Mouse (Mus musculus): ENCODE results near the gene Rap1gap2.
A peak's percentile ranks its signal among the peaks of the same experiment; 100 is the strongest.
"Not testable (repeated sequence)": the region's sequence is repeated elsewhere in the genome, so short reads cannot be mapped to it uniquely, and the experiment has no call there.

Rap1gap2 gene

DNA sequence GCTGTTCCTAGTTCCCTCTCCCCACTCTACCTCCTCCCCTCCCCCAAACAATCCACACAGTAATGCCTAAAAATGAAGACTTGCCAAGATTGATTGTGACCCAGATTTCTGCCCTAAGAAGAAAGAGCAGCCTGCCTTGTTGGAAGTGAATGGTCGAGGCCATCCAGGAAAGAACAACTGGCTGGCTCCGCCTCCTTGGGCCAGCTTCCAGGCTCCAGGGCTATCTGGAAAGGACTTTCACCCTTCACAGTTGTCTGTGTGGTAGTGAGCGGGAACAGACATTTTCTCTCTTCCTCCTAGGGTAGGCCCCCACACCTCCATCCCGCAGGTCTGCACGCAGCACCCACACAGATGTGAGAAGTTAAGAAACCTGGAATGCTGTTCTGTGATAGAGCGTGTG lies 13.0 kb upstream of the Rap1gap2 start:
- DNase-seq (ENCODE audit: inconsistent age in 2 of 2, low spot score in 1 of 2) = peak; percentile 60 to 83

DNA sequence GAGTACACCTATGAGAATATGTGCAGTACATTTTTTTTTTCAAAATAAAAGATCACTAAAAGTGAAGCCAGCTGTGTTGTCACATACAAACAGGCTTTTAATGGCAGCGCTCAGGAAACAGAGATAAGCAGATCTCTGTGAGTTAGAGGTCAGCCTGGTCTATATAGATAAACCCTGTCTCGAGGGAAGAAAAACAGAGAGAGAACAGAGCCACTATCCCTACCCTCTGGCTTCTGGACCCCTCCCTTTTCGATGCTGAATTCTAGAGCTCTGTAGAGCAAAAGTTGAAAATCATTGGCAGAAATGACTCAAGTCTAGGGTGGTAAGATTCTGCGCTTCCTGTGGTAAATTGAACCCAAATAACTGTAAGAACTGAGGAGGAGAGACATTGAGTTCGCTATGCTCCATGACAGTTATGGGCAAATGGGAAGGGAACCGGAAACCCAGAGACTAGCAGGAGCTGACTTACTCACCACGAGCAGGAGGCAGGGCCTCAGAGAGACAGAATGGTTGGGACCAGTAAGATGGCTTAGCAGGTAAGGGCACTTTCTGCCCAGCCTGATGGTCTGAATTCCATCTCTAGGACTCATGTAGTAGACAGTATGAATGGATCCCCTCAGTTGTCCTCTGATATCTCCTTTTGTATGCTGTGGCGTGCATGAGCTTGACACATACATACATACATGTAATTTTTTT lies 11.4 kb upstream of the Rap1gap2 start:
- no peak for DNase-seq (ENCODE audit: inconsistent age in 2 of 2, low spot score in 1 of 2)

DNA sequence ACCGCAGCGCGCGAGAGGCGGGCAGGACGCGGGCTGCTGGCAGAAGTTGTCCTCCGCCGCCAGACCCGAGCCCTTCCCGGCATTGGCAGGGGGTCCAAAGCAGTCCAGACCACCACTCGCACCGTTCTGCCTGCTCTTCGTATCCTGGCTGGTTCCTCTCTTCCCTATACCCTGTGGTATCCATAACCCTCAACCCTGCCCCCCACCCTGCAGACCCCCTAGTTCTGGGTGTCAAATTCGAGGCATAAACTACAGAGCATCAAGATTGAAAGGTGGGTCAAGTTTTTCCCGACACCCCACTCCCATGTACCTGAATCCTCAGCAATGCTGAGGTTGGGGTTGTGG lies 9.2 kb upstream of the Rap1gap2 start:
- DNase-seq (ENCODE audit: inconsistent age in 2 of 2, low spot score in 1 of 2) = no peak

DNA sequence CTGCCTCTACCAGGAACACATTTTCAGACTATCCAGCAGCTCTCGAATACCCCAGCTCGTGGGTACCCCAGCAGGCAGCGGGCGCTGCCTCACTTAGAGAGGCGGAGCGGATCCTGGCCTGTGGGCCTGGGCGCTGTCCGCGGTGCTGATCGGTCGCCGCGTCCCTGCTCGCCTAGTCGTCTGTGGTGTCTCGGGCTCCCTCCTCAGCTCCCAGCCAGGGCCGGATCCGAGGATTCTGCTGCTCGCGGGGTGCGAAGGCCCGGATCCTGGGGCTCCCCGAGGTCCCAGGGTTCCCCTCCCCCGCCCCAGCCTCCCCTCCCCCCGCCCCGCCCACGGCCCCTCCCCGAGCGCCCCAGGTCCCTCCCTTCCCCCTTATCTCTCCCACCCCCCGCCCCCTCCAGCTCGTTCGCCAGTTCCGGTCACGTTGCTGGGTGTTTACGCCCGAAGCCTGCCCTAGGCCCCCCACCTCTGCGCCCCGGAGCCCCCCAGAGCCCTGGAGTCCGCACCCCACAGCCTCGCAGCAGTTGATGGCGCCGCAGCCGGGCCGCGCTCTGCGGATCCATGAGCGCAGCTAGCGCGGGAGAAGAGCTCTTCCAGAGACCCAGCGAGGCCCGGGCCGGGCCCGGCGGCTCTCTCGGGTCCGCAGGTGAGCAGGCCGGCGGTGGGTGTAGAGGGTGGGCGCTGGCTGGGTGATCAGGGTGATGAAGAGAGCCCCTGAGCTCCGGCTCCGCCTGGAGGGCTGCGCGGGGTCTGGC lies 8.7 kb upstream of the Rap1gap2 start, which contains the start of gene Ccdc92b:
Gene Ccdc92b, plus strand, starts transcription at position 405 of the 755 bp plus-strand sequence.
- peak; percentile 83 to 94 for DNase-seq (ENCODE audit: inconsistent age in 2 of 2, low spot score in 1 of 2)

DNA sequence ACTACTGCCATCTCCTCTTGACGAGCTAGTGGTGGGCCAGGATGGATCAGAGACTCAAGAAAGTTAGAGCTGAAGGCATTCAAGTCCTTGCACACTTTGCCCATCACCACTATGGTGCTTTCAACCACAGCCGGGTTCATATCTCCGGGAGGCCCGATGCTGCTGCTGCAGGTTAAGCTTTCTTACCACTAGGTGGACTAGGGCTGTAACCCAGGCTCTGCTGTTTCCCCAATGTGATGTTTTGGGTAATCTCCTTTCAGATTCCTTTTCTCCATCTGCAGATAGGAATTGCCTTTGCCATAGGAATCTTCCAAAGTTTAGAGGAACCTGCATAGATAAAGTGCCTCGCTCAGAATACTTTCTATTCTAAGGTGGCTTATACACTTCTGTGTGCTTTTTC lies 4.9 kb upstream of the Rap1gap2 start:
- DNase-seq (ENCODE audit: inconsistent age in 2 of 2, low spot score in 1 of 2) = no peak

DNA sequence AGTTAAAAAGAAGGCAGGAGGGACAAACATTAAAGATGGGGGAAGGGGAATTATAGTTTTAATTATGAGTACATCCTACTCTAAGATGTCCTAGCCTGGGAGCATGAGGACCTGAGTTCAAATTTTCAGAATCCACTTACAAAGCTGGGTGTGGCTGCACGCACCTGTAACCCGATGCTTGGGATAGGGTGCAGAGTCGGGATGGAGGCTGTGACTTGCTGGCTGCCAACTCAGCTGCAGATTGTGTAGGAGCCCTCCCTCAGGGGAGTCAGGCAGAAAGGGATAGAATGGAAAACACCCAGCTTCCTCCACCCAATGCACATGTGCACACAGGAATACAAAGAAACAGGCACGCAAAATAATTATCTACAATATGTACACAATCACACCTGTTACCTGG lies 2.7 kb upstream of the Rap1gap2 start:
- no peak for DNase-seq (ENCODE audit: inconsistent age in 2 of 2, low spot score in 1 of 2)

DNA sequence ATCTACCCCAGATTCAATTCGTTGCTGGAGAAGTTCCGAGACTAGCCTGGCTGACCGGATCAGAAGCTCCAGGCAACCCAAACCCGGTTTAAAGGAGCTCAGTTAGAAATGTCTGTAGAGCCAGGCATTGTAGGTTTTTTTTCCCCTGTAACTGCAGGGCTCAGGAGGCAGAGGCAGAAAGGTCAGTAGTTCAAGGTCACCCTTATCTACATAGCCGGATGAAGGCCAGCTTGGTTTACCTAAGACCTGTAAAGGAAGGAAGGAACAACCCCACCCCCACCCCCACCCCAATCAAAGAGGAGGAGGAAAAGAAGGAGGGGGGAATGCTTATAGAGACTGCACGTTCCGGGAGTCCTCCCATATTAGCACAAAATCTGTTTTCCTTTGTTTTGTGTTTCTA lies 722 bp upstream of the Rap1gap2 start:
- DNase-seq (ENCODE audit: inconsistent age in 2 of 2, low spot score in 1 of 2) = no peak

DNA sequence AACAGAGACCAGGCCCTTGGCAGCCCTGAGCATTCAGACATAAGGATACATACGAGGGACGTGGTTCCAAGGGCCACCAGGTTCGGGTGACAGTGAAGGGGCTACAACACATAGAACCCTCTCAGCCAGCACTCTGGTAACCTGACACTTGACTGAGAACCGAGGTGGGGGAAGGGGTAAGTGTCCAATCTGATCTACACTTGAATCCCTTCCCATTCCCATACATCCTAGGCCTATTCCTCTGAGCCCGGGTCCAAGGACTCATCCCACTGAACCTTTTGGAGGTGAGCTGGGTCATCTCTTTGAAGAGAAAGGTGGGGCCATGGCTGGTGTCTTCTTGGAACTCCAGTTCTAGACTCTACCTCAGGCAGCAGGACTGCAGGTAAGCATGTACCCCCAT lies 647 bp downstream of the Rap1gap2 start:
- DNase-seq (ENCODE audit: inconsistent age in 2 of 2, low spot score in 1 of 2) = no peak

DNA sequence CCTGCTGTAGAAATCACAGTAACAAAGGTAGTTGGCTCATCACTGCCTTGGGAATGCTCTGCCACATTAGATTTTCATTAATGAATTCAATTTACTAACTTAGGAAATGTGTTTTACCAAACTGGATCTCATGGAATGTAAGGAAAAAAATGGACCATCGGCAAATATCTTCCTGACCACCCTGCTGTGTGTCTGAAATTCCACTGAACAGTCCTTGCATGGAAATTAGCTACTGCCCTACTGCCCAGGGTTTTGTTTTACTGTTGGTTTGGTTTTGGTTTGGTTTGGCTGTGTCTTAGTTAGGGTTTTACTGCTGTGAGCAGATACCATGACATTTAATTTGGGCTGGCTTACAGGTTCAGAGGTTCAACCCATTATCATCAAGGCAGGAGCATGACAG lies 8.4 kb downstream of the Rap1gap2 start:
- no peak for DNase-seq (ENCODE audit: inconsistent age in 2 of 2, low spot score in 1 of 2)

DNA sequence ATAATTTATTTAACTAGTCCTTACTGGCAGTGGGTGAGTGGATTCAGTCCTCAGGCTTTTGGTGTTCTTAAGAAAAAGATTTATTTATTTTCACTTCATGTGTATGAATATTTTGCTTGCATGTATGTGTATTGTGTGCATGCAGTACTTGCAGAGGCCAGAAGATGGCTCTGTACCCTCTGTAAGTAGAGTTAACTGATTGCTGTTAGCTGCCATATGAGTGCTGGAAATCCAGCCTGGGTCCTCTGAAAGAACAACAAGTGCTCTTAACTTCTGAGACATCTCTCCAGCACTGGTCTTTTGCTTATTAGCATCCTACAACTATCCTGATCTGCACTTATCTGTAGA lies 12.8 kb downstream of the Rap1gap2 start:
- DNase-seq (ENCODE audit: inconsistent age in 2 of 2, low spot score in 1 of 2) = no peak

DNA sequence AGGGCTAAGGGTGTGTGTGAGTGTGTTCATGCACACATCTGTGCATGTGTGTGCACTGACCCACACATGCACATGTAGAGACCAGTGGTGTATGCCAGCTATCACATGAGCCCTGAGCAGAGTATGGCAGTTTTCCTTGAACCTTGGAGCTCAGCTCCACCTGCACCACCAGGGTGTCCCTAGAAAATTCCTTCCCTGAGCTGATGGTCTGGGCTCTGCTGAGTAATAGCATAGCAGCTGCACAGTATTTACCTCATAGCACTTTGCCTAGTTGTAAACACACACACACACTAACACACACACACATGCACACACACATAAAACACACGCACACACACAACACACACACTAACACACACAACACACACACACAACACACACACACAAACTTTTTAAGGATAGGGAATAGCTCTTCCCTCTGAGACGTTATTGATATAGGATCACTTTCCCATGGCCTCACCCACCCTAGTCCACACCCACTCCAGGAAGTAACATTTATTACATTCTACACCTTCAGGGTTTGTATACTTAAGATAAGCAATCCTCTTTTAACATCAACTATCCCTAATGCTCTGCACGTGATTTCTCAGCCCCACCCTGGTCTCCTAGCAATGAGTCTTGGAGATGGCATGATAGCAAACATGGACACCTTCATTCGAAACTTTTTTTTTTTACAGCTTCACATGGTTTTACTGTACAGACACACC lies 13.3 kb downstream of the Rap1gap2 start:
- DNase-seq (ENCODE audit: inconsistent age in 2 of 2, low spot score in 1 of 2) = no peak

DNA sequence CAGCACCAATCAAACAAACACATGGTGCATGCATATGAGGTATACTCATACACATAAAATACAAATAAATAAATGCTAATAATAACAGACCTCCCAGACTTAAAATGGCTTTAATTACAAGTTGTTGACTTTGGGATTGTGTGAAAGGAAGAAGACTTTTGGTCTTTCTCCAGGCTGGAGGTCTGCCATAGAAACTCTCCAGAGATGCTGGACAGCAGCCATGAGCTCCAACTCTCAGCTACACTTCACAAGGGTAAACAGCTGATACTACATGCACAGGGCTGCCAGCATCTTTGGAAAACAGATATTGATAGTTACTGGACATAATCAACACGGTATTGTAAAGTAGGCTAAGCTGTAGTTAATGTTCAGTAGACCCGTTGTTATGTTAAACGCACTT lies 18.5 kb downstream of the Rap1gap2 start:
- no peak for DNase-seq (ENCODE audit: inconsistent age in 2 of 2, low spot score in 1 of 2)

DNA sequence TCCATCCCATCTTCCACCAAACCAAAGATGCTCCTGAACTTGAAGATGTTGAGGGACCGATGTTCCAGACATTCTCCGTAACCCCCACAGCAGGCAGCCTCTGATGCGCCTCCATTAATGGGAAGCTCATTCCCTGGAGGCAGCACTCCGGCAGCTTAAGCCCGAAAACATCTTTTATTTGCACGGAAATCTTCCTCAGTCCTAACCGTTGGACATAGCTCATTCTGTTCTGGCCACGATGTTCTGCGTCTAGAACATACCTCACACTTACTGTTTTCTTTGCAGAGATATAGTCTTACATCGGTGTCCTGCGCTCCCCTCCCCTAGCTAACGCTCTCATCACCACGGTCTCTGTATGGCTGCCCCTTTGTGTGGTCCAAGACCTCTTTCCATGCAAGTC lies 20.0 kb downstream of the Rap1gap2 start:
- no peak for DNase-seq (ENCODE audit: inconsistent age in 2 of 2, low spot score in 1 of 2)

DNA sequence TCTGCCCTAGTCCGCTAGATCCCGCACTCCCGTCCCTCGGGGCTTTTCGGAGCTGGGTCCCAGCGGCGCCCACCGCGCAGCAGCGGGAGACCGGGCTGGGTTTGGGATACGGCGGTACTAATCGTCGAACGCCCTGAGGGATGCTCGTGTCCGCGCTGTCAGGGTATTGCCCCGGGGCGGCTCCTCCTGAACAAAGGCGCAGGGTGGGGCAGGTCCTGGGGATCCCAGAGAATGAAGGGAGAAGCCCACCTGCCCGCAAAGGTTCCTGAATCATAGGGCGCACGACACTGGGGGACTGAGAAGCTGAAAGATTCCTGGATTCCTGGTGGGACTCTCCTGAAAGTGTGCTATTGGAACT lies 20.5 kb downstream of the Rap1gap2 start:
- DNase-seq (ENCODE audit: inconsistent age in 2 of 2, low spot score in 1 of 2) = no peak

DNA sequence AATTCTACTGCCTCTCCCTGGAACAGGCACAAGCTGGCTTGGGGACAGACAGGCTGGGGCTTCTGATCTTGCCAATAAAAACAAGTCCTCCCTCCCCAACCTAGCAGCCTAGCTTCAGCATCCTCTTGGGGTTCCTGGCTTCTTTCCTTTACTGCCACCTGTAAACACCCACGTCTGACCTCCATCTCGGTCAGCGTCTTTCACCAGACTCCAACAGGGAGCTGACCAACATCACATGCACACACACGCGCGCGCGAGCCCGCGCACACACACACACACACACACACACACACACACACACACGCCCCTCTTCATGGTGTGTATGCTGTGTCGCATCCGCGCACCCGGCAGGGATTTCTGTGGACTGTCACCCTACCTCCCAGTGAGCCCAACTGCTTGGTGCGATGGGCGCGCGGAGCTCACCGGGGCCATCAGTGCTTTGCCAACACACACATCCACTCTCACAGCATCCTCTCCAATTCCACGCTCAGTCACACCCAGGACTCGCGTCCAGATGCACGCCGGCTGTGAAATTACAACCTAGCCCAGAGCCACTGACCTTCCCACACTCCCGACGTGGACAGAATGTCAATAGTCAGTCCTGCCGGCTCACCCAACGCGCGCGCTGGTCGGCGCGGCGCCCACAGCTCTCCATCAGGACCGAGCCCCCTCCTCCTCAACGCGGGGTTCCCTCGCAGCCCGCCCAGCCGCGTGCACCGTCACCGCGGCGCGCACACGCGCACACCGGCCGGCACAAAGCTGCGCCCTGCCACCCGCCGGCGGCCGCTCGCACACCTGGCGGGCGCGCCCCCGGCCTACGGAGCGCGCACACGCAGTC lies 21.1 kb downstream of the Rap1gap2 start:
- DNase-seq (ENCODE audit: inconsistent age in 2 of 2, low spot score in 1 of 2) = no peak

DNA sequence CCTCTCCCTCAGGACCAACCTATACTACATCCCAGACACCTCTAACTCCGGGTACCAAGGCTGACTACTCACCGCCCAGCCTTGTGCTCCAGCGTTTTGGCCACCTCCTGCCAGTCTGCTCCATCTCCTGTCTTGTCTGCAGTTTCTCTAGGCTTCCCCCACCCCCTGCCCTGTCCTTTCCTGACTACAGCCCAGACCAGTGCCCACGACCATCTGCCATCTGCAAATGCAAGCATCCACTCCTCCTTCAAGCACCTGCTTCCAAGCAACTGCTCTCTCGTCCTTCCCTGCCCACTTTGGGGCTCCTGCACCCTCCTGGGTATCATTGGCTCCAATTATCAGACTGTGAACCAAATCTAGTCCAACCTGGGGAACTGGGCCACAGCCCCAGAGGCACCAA lies 24.3 kb downstream of the Rap1gap2 start:
- DNase-seq (ENCODE audit: inconsistent age in 2 of 2, low spot score in 1 of 2) = no peak

DNA sequence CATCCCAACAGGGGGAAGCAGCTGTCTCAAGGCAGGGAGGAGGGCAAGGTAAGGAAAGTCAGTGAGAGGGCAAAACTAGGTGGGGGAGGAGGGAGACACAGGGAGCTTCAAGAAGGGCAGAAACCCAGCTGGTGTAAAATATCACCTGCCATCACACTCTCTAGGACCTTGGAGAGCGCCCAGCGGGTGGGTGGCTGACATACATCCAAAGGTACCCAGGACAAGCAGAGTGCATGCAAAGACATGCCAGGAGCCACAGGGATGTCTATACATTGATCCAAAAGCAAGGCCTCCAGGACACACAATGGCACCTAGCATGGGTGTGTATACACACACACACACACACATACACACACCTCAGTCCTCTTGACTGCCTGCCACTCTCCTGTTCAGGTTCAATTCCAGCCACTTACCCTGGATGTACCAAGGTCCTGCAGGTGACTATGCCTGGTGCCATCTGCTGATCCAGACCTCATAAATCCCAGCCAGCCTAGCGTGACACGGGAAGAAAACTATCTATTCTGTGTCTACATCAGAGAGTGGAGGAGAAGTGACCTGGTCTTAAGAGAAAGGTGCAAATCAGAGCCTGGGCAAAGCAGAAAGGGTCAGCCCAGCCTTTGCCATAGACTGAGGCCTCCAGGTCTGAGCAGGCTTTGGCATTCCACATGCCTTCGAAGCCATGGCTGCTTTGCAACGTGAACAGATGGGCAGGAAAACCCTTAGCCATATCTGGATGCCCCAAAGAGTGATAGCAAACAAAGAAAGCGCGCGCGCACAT lies 25.6 kb downstream of the Rap1gap2 start:
- peak; percentile 13 to 41 for DNase-seq (ENCODE audit: inconsistent age in 2 of 2, low spot score in 1 of 2)

DNA sequence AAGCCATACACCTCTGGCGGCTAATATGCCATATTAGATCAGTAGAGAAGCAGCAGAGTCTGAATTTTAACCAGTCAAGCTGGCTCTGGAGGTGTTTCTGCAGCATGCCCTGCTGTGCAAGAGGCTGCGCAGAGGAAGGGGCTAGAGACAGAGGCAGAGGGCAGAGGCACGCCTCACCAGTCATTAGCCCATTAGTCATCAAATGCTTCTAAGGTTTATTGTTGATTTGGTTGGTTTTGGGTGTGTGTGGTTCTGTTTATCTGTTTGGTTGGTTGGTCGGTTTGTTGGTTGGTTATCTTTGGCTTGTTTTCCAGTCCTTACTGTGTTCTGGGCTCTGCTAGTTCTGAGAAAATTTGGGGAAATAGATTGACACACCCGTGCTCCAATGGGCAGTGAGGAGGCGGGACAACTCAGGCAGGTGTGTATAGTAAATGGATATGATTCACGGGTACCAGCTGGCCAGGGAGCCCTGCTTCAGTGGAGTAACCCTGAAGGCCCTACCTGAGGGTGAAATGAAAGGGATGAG lies 26.8 kb downstream of the Rap1gap2 start:
- no peak for DNase-seq (ENCODE audit: inconsistent age in 2 of 2, low spot score in 1 of 2)

DNA sequence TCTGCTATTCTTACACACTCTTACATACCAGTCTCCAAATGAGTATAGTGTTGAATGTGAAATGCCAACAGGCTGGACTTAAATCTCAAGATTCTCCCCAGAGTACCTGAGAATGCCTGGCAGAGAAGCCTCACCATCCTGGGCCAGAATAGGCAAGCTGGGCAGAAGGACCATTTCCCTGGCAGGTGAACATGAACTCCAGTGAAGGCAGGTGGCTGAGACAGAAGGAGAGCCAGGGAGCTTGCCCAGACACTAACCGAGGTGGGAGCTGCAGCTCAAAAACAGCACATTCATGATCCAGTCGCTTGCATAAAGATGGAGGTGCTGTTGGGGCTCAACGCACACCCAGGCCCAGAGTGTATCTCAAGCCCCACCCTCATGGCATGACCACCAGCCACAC lies 28.3 kb downstream of the Rap1gap2 start:
- DNase-seq (ENCODE audit: inconsistent age in 2 of 2, low spot score in 1 of 2) = no peak

DNA sequence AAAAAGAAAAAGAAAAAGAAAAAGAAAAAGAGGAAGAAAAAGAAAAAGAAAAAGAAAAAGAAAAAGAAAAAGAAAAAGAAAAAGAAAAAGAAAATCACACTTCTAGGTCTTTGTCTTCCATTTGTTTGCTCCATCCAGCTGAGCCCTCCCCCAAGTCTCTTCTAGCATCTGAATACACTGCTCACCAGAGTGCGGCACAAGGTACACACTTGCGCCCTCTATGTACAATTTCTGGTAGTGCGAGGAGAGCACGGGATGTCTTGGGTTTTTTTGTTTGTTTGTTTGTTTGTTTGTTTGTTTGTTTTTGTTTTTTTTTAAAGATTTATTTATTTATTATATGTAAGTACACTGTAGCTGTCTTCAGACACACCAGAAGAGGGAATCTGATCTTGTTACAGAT lies 29.4 kb downstream of the Rap1gap2 start:
- DNase-seq (ENCODE audit: inconsistent age in 2 of 2, low spot score in 1 of 2) = not testable (repeated sequence)

Data from adrenal gland, adult (tissue).